Mouse (Mus musculus) heart, embryonic 12.5 days (tissue): Measurements from ENCODE around the gene Nek9. TPM values are rescaled to one million over a fixed set of nuclear protein-coding genes. Genes with fewer than 3 reads are reported as not detected.

Source experiments
- ATAC-seq: fragments of 200-750 bp; cut with Nextera tagmentation; 2 replicates; pipeline ENCODE4 v1.8.0; 2017; ENCODE audit warnings: moderate TSS enrichment, moderate library complexity; ENCODE audit not compliant: insufficient number of reproducible peaks, low FRiP score
- H3K27ac ChIP-seq: fragments of 300-500 bp; sonication (generic); 2 replicates; pipeline ENCODE4 v1.5.1; 2016; ENCODE audit warnings: mild to moderate bottlenecking, moderate library complexity; ENCODE audit not compliant: poor library complexity, severe bottlenecking
- H3K27me3 ChIP-seq: fragments of 300-500 bp; sonication (generic); replicated peaks from 2 replicates; pipeline ENCODE4 v1.6.1; 2016; ENCODE audit warnings: mild to moderate bottlenecking, moderate library complexity
- H3K36me3 ChIP-seq: fragments of 300-500 bp; sonication (generic); 2 replicates; pipeline ENCODE4 v1.6.1; 2016; ENCODE audit warnings: mild to moderate bottlenecking, moderate library complexity
- H3K4me1 ChIP-seq: fragments of 300-500 bp; sonication (generic); replicated peaks from 2 replicates; pipeline ENCODE4 v1.6.1; 2016; ENCODE audit warnings: mild to moderate bottlenecking
- H3K4me2 ChIP-seq: fragments of 300-500 bp; sonication (generic); 2 replicates; pipeline ENCODE4 v1.6.1; 2016; ENCODE audit warnings: mild to moderate bottlenecking, moderate library complexity
- H3K4me3 ChIP-seq: fragments of 300-500 bp; sonication (generic); 2 replicates; pipeline ENCODE4 v1.5.1; 2016; ENCODE audit warnings: mild to moderate bottlenecking
- H3K9ac ChIP-seq: fragments of 300-500 bp; sonication (generic); 2 replicates; pipeline ENCODE4 v1.6.1; 2016; ENCODE audit warnings: mild to moderate bottlenecking, moderate library complexity
- H3K9me3 ChIP-seq: fragments of 300-500 bp; sonication (generic); replicated peaks from 2 replicates; pipeline ENCODE4 v1.6.1; 2016; ENCODE audit warnings: mild to moderate bottlenecking, moderate library complexity
- WGBS: fragments of 180-500 bp; shearing (Covaris S2); methylation state at CpG from one replicate; pipeline ENCODE4 v1.1.7; 2016; 5-methylcytosine and 5-hydroxymethylcytosine counted together
- polyA plus RNA-seq: library from polyadenylated mRNA; unstranded; fragments of >200 nt; fragmentation: Nextera tagmentation; extraction: Ambion mirVana; gene quantifications from 2 replicates; pipeline ENCODE4 v1.2.1, GENCODE M21; 2016

Nek9 gene
- polyA plus RNA-seq, 1 experiment from 2014 or later, result 33.8 TPM

DNA sequence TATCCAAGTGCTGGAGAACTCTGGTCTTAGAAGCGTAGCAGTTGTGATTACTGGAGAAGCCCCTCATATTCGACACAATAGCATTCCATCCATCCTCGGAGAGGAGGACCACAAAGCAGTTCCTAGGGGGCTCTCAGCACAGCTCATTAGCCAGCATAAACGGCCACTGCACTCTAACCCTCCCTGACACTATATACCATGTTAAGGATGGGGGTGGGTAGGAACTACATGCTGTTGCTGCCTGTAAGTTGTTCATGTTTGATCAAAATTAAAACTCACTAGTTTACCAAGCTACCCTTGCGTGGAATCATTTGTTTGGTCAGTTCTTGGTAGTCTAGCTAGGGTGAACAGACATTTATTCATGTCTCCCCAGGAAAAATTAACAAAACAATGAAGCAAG is 62.9 kb downstream of the Nek9 start:
- WGBS, result 82% methylated on average over 5 of the region's 5 CpGs
- no peaks in the 10 kb centered on the region for H3K27me3 ChIP-seq
- H3K4me3 ChIP-seq, result no peak overlapping the region
- H3K4me1 ChIP-seq, result peaks cover 6% of the 10 kb centered on the region; the same call in 1 of the 2 replicates
- H3K27ac ChIP-seq, result no peak overlapping the region
- no peak overlapping the region for H3K4me2 ChIP-seq
- ATAC-seq, result no peak
- peaks cover 19% of the 10 kb centered on the region; the same call in 1 of the 2 replicates for H3K36me3 ChIP-seq
- no peaks in the 10 kb centered on the region for H3K9me3 ChIP-seq
- H3K9ac ChIP-seq, result no peak overlapping the region

GRCm38 (mm10) chr12:85273508-85273907 is 65.7 kb downstream of the Nek9 start:
- H3K4me1 ChIP-seq, result no peaks in the 10 kb centered on the region
- no peak overlapping the region for H3K9ac ChIP-seq
- H3K4me3 ChIP-seq, result no peak overlapping the region
- H3K27me3 ChIP-seq, result no peaks in the 10 kb centered on the region
- peaks cover 16% of the 10 kb centered on the region; the same call in 1 of the 2 replicates for H3K36me3 ChIP-seq
- no peak for ATAC-seq
- no peak overlapping the region for H3K4me2 ChIP-seq
- WGBS, result 53% methylated on average over 10 of the region's 10 CpGs
- no peaks in the 10 kb centered on the region for H3K9me3 ChIP-seq
- H3K27ac ChIP-seq, result no peak overlapping the region

DNA sequence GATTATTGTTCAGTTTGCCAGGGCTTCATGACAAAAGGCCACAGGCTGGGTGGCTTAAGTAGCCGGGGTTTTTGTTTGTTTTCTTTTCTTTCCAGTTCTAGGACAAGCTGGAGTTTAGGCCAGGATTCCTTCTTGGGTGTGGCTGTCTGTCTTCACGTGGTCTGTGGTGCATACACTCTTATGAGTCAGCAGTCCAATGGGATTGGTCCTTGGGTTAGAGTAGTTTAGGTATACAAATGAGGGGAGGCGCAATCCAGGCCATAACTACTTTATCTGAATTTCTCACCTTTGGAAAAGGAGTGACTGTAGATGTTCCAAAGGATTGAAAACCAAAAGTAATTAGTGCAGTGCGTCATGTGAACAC is 67.3 kb downstream of the Nek9 start:
- ATAC-seq, result peak; percentile 67; the same call in 1 of the 2 replicates
- Histone ChIP-seq H3K27ac (no peak overlapping the region), H3K9me3 (no peaks in the 10 kb centered on the region), H3K4me2 (no peak overlapping the region), H3K9ac (no peak overlapping the region), H3K4me3 (no peak overlapping the region), H3K36me3 (peaks cover 12% of the 10 kb centered on the region; the same call in 1 of the 2 replicates), H3K4me1 (no peaks in the 10 kb centered on the region), H3K27me3 (no peaks in the 10 kb centered on the region)
- WGBS, result 66% methylated on average over 4 of the region's 4 CpGs

DNA sequence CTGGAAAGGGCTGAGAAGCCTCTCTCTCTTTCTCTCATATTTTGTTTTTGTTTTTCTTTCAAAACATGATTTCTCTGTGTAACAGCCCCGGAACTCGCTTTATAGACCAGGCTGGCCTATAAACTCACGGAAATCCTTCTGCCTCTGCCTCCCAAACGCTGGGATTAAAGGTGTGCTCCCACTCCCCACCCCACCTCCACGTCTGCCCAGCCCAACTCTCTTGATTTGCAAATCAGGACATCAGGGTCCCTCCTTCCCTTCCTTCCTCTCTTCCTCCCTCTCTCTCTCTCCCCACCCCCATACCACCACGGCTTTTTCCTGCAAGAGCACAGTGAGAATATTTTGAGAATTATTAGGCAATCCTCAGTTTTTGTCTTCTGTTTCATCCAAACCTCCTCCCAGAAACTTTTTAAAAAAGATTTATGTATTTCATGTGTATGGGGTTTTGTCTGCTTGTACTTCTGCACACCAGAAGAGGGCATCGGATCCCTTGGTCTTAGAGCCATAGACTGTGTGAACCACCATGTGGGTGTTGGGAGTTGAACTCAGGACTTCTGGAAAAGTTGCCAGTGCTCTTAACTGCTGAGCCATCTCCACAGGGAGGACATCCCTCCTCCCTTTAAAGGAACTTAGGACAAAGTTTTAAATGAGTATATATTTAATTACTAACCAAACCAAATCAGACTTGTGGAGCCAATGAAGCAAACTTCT is 67.9 kb downstream of the Nek9 start:
- Histone ChIP-seq H3K4me2 (no peak overlapping the region), H3K4me1 (no peaks in the 10 kb centered on the region), H3K4me3 (no peak overlapping the region), H3K36me3 (peaks cover 12% of the 10 kb centered on the region; the same call in 1 of the 2 replicates), H3K27me3 (no peaks in the 10 kb centered on the region), H3K27ac (no peak overlapping the region), H3K9me3 (no peaks in the 10 kb centered on the region), H3K9ac (no peak overlapping the region)
- ATAC-seq, result no peak
- WGBS, result 77% methylated on average over 7 of the region's 7 CpGs

- Histone ChIP-seq H3K4me2 (peak within 1 kb of the TSS; percentile 69), H3K4me3 (peak within 1 kb of the TSS; percentile 58), H3K9me3 (no peaks in the 10 kb centered on the region), H3K36me3 (peaks cover 7% of the 10 kb centered on the region; the same call in 1 of the 2 replicates), H3K27me3 (no peaks in the 10 kb centered on the region), H3K27ac (peak within 1 kb of the TSS; percentile 19; the same call in 1 of the 2 replicates), H3K4me1 (0 out of 2 replicates have a peak, but pooled peaks cover 2% of the 10 kb centered on the region), H3K9ac (peak within 1 kb of the TSS; percentile 54)
- peak; percentile 88 for ATAC-seq
- under 1% methylated on average over 35 of the region's 35 CpGs for WGBS
Measured at GRCm38 (mm10) chr12:85270319-85270718, 68.8 kb downstream of the Nek9 start, which contains the start of gene Mlh3. TSS of gene Mlh3 (minus strand) at chr12:85270599.

DNA sequence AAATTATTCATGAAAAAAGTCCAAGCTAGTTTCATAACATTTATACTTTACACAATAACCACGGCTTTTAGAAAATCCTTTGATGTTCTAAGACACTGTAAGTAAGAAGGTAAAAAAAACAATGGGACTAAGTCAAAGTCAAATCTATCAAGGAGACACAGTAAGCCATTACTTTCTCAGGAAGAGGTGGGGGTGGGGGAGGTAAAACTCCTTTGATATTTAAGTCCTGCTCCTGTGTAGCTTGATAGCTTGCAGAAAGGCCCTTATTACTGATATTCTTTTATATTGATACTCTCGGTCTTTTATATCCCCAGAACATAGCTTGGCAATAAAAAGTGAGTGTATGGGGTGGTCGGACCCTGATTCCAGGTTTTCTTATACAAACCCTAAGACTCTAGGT is 69.3 kb downstream of the Nek9 start:
- H3K4me2 ChIP-seq, result peak overlapping the region; percentile 69
- peak overlapping the region; percentile 58 for H3K4me3 ChIP-seq
- ATAC-seq, result no peak; the same call in 1 of the 2 replicates
- 0 out of 2 replicates have a peak, but pooled peaks cover 5% of the 10 kb centered on the region for H3K4me1 ChIP-seq
- peak overlapping the region; percentile 19; the same call in 1 of the 2 replicates for H3K27ac ChIP-seq
- peaks cover 4% of the 10 kb centered on the region; the same call in 1 of the 2 replicates for H3K36me3 ChIP-seq
- no peaks in the 10 kb centered on the region for H3K27me3 ChIP-seq
- no peaks in the 10 kb centered on the region for H3K9me3 ChIP-seq
- peak overlapping the region; percentile 54 for H3K9ac ChIP-seq
- WGBS, result 50% methylated on average over 3 of the region's 3 CpGs

- no peak overlapping the region for H3K27ac ChIP-seq
- peaks cover 9% of the 10 kb centered on the region; the same call in 1 of the 2 replicates for H3K4me1 ChIP-seq
- 82% methylated on average over 3 of the region's 3 CpGs for WGBS
- H3K4me3 ChIP-seq, result no peak overlapping the region
- ATAC-seq, result no peak
- peaks cover 5% of the 10 kb centered on the region; the same call in 1 of the 2 replicates for H3K36me3 ChIP-seq
- H3K9me3 ChIP-seq, result no peaks in the 10 kb centered on the region
- no peak overlapping the region for H3K9ac ChIP-seq
- no peak overlapping the region for H3K4me2 ChIP-seq
- no peaks in the 10 kb centered on the region for H3K27me3 ChIP-seq
Measured at GRCm38 (mm10) chr12:85266248-85266647, 72.9 kb downstream of the Nek9 start.

DNA sequence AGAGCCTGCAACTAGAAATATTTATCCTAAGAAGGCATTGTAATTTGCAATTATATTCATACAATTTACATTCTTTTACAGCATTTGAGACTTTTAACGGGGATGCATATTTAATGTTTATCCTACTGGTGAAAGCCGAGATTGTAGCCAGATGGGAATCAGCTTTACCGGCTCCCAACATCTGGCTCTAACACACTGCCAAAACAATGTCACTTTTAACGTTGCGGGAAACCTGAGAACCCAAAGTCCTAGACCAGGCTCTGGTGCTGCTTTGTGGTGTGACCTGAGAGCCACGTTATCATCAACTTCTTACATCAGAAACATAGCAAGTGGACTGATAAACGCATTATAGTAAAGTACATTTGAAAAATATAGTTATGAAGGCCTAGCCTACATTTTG is 74.2 kb downstream of the Nek9 start:
- Histone ChIP-seq H3K4me2 (no peak overlapping the region), H3K4me3 (no peak overlapping the region), H3K4me1 (peaks cover 9% of the 10 kb centered on the region; the same call in 1 of the 2 replicates), H3K27me3 (no peaks in the 10 kb centered on the region), H3K27ac (no peak overlapping the region), H3K9me3 (no peaks in the 10 kb centered on the region), H3K9ac (no peak overlapping the region), H3K36me3 (peaks cover 8% of the 10 kb centered on the region; the same call in 1 of the 2 replicates)
- 47% methylated on average over 7 of the region's 7 CpGs for WGBS
- no peak for ATAC-seq

DNA sequence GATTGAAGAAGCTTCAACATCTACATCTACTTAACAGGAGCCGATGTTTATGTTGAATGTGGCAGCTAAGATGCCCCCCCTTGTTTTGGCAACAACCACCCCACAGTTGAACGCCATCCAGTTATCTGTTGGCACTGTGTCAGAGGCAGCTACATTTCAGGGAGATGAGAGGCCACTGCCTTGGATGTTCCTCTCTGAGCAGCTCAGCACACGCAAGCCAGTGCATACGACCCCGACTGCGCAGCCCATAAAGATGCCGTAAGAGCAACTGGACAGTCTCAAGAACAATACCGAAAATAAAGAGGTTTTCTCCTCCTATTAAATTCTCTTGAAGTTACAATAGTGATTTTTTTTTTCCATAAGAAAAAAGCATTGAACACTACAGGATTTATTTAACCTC is 74.6 kb downstream of the Nek9 start:
- Histone ChIP-seq H3K36me3 (peaks cover 8% of the 10 kb centered on the region; the same call in 1 of the 2 replicates), H3K4me1 (peaks cover 9% of the 10 kb centered on the region; the same call in 1 of the 2 replicates), H3K4me3 (no peak overlapping the region), H3K27me3 (no peaks in the 10 kb centered on the region), H3K27ac (no peak overlapping the region), H3K9ac (no peak overlapping the region), H3K9me3 (no peaks in the 10 kb centered on the region), H3K4me2 (no peak overlapping the region)
- ATAC-seq, result no peak
- 80% methylated on average over 8 of the region's 8 CpGs for WGBS

GRCm38 (mm10) chr12:85263190-85263589 is 76.0 kb downstream of the Nek9 start:
- Histone ChIP-seq H3K27me3 (no peaks in the 10 kb centered on the region), H3K9ac (no peak overlapping the region), H3K4me1 (peaks cover 9% of the 10 kb centered on the region; the same call in 1 of the 2 replicates), H3K27ac (no peak overlapping the region), H3K4me2 (no peak overlapping the region), H3K36me3 (peaks cover 14% of the 10 kb centered on the region; the same call in 1 of the 2 replicates), H3K9me3 (no peaks in the 10 kb centered on the region), H3K4me3 (no peak overlapping the region)
- ATAC-seq, result no peak
- 73% methylated on average over 5 of the region's 5 CpGs for WGBS

GRCm38 (mm10) chr12:85262489-85262888 is 76.7 kb downstream of the Nek9 start:
- 62% methylated on average over 10 of the region's 10 CpGs for WGBS
- no peak overlapping the region for H3K27ac ChIP-seq

More at GRCm38 (mm10) chr12:85262489-85262888, 76.7 kb downstream of the Nek9 start:
- Histone ChIP-seq H3K4me2 (no peak overlapping the region), H3K9me3 (no peaks in the 10 kb centered on the region), H3K36me3 (peaks cover 14% of the 10 kb centered on the region; the same call in 1 of the 2 replicates), H3K4me3 (no peak overlapping the region), H3K4me1 (peaks cover 9% of the 10 kb centered on the region; the same call in 1 of the 2 replicates), H3K27me3 (no peaks in the 10 kb centered on the region), H3K9ac (no peak overlapping the region)
- no peak for ATAC-seq
